Mouse (Mus musculus) limb, embryonic 14.5 days (tissue): ENCODE results near the gene Slc25a28. TPM values are rescaled to one million over a fixed set of nuclear protein-coding genes. Genes with fewer than 3 reads are reported as not detected.
A peak's percentile ranks its signal among the peaks of the same experiment; 100 is the strongest.

Experiments used
- ATAC-seq: fragments of 200-750 bp; cut with Nextera tagmentation; 2 replicates; pipeline ENCODE4 v1.8.0; 2017; ENCODE audit warnings: low read depth, moderate number of reproducible peaks, moderate TSS enrichment; ENCODE audit not compliant: low FRiP score
- DNase-seq: peaks from one replicate; pipeline ENCODE4 v3.0.0-alpha.2; 2015; ENCODE audit warnings: low spot score
- H3K27ac ChIP-seq: fragments of 300-500 bp; sonication (generic); replicated peaks from 2 replicates; pipeline ENCODE4 v1.5.1; 2014; ENCODE audit warnings: low read depth, mild to moderate bottlenecking, low read length, moderate library complexity, mixed read lengths
- H3K27me3 ChIP-seq: fragments of 300-500 bp; sonication (generic); 2 replicates; pipeline ENCODE4 v1.6.1; 2014; ENCODE audit warnings: low read length, mixed read lengths; ENCODE audit not compliant: control insufficient read depth, insufficient read depth
- H3K36me3 ChIP-seq: fragments of 300-500 bp; sonication (generic); 2 replicates; pipeline ENCODE4 v1.6.1; 2014; ENCODE audit warnings: mild to moderate bottlenecking, low read length, moderate library complexity, mixed read lengths; ENCODE audit not compliant: control insufficient read depth, insufficient read depth
- H3K4me1 ChIP-seq: fragments of 300-500 bp; sonication (generic); 2 replicates; pipeline ENCODE4 v1.6.1; 2014; ENCODE audit warnings: antibody characterized with exemption, low read length, mixed read lengths; ENCODE audit not compliant: control insufficient read depth, insufficient read depth
- H3K4me2 ChIP-seq: fragments of 300-500 bp; sonication (generic); replicated peaks from 2 replicates; pipeline ENCODE4 v1.6.1; 2014; ENCODE audit warnings: low read depth, mild to moderate bottlenecking, low read length, moderate library complexity; ENCODE audit not compliant: severe bottlenecking
- H3K4me3 ChIP-seq: fragments of 300-500 bp; sonication (generic); replicated peaks from 2 replicates; pipeline ENCODE4 v1.5.1; 2014; ENCODE audit warnings: low read length
- H3K9ac ChIP-seq: fragments of 300-500 bp; sonication (generic); 2 replicates; pipeline ENCODE4 v1.6.1; 2014; ENCODE audit warnings: mild to moderate bottlenecking, low read depth, low read length, moderate library complexity; ENCODE audit not compliant: severe bottlenecking
- H3K9me3 ChIP-seq: fragments of 300-500 bp; sonication (generic); 2 replicates; pipeline ENCODE4 v1.6.1; 2016; ENCODE audit warnings: low read length; ENCODE audit not compliant: control insufficient read depth
- POLR2A ChIP-seq: fragments of 200-500 bp; IDR thresholded peaks from 2 replicates; pipeline ENCODE4 v1.8.0; 2012; ENCODE audit warnings: inconsistent platforms, mild to moderate bottlenecking, moderate library complexity, borderline replicate concordance; ENCODE audit not compliant: insufficient read depth, insufficient read length; ENCODE audit errors: extremely low read depth
- WGBS: fragments of 180-500 bp; shearing (Covaris S2); extraction: QIAGEN DNeasy Blood & Tissue Kit; methylation state at CpG from one replicate; pipeline ENCODE4 v1.1.7; 2014; 5-methylcytosine and 5-hydroxymethylcytosine counted together
- polyA plus RNA-seq, 2 experiments: library from polyadenylated mRNA; depleted of rRNA in 1 of 2; stranded (reverse) in 1 of 2; unstranded in 1 of 2; fragments of >200 nt; fragmentation: Nextera tagmentation in 1 of 2; extraction: Ambion mirVana in 1 of 2; gene quantifications; 2 replicates each; pipeline versions ENCODE4 v1.2.1 to v1.2.3; 2012 to 2014

The Slc25a28 gene
- polyA plus RNA-seq (2012; rRNA removed) (70.0 and 77.8 TPM in 2 replicates), polyA plus RNA-seq (2014; fragmentation: Nextera tagmentation; extraction: Ambion mirVana) (14.2 and 18.0 TPM in 2 replicates)

DNA sequence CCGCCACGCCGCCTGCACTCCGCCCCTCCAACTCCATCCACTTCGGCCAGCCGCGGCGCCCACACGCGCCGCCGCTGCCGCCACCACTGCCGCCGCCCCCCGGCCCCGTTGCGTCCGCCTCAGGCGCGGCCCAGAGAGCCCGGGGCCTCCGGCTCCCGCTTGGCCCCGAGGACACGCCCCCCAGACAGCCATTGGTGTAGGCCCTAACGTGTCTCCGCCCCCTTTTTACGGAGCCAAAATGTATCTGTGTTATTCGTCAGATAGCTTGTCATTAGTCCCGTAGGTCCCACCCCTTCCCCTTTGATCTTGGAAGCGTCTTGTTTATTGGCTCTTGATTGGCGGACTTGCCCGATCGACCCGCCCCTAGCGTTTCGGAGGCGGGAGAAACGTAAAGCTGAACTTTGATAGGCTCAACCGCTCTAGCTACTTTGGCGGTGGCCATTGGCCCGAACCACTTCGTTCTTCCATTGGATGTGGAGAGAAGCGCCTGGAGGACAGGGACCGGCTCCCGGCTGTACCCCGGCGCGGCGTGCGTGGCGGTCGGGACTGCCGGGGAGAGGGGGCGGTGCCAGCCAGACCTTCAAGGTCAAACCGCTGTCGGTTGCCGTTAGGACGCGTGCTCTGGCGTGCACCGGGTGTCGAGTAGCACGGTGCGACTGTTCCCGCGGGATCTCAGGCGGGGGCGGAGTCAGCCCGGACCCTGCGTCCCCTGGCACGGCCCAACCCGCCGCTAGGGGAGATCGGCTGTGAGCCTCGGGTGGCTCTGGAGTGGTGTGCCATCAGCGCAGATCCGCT is at the start of gene Slc25a28:
TSS of gene Slc25a28 (minus strand) at position 152 of the 795 bp plus-strand sequence.
- no peaks in the 10 kb centered on the region for H3K27me3 ChIP-seq
- TF ChIP-seq POLR2A = peak; percentile 88; the same call in 1 of the 2 replicates
- H3K9me3 ChIP-seq = no peaks in the 10 kb centered on the region
- H3K27ac ChIP-seq = peak within 1 kb of the TSS; percentile 86
- H3K36me3 ChIP-seq = no peaks in the 10 kb centered on the region
- DNase-seq = peak; percentile 100
- peak within 1 kb of the TSS; percentile 85 for H3K9ac ChIP-seq
- H3K4me1 ChIP-seq = peaks cover 19% of the 10 kb centered on the region
- WGBS = under 1% methylated on average over 62 of the region's 79 CpGs
- peak within 1 kb of the TSS; percentile 86 for H3K4me2 ChIP-seq
- peak within 1 kb of the TSS; percentile 90 for H3K4me3 ChIP-seq
- ATAC-seq = peak; percentile 97

- no peak for TF ChIP-seq POLR2A
- 92% methylated on average over 20 of the region's 20 CpGs for WGBS
- no peak overlapping the region for H3K4me3 ChIP-seq
- H3K27me3 ChIP-seq = no peaks in the 10 kb centered on the region
- H3K4me2 ChIP-seq = no peak overlapping the region
- no peaks in the 10 kb centered on the region for H3K4me1 ChIP-seq
- peaks cover 55% of the 10 kb centered on the region for H3K36me3 ChIP-seq
- no peaks in the 10 kb centered on the region for H3K9me3 ChIP-seq
- DNase-seq = no peak
- H3K27ac ChIP-seq = no peak overlapping the region
- no peak for ATAC-seq
- no peak overlapping the region for H3K9ac ChIP-seq
Observed at GRCm38 (mm10) chr19:43724194-43724593, 49.5 kb upstream of the Slc25a28 start.

DNA sequence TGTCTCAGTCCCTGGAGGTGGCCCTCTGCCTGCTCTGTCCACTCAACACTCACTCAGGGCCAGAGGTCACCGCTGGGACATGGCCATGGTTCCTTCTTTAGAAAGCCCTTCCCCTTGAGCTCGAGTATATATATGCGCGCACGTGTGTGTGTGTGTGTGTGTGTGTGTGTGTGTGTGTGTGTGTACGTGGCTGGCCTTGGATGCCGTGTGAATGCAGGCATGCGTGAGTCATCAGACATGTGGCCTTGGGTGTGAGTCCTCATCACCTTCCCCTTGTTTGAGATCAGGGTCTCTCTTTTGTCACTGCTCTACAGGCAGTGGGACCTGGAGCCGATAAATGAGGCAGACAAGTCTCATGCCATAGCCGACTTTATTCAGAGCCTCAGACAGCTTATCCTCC is 48.8 kb upstream of the Slc25a28 start:
- Histone ChIP-seq H3K27ac (no peak overlapping the region), H3K4me3 (no peak overlapping the region), H3K4me1 (no peaks in the 10 kb centered on the region), H3K27me3 (no peaks in the 10 kb centered on the region), H3K9me3 (no peaks in the 10 kb centered on the region), H3K4me2 (no peak overlapping the region), H3K9ac (no peak overlapping the region), H3K36me3 (peaks cover 54% of the 10 kb centered on the region)
- no peak for DNase-seq
- WGBS = 85% methylated on average over 9 of the region's 10 CpGs
- ATAC-seq = no peak
- TF ChIP-seq POLR2A = no peak

DNA sequence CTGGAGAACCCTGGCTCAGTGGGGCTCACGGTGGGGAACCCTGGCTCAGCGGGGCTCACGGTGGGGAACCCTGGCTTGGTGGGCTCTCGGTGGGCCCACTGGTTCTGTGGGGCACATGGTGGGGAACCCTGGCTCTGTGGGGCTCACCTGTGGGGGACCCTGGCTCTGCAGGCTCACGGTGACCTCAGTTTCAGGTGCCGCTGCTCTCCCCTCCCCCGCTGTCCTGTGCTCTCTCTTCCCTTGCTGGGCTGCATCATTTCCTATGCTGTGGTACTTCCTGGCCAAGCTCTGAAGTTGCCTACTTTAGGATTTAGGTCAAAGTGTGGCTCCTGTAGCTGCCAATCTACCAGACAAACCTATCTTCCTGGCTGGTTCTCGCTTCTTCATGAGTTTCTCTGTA is 48.2 kb upstream of the Slc25a28 start:
- Histone ChIP-seq H3K27ac (no peak overlapping the region), H3K4me3 (no peak overlapping the region), H3K4me1 (no peaks in the 10 kb centered on the region), H3K27me3 (no peaks in the 10 kb centered on the region), H3K9me3 (no peaks in the 10 kb centered on the region), H3K36me3 (peaks cover 60% of the 10 kb centered on the region), H3K4me2 (no peak overlapping the region), H3K9ac (no peak overlapping the region)
- TF ChIP-seq POLR2A = no peak
- ATAC-seq (no peak), DNase-seq (no peak)
- 84% methylated on average over 8 of the region's 8 CpGs for WGBS

DNA sequence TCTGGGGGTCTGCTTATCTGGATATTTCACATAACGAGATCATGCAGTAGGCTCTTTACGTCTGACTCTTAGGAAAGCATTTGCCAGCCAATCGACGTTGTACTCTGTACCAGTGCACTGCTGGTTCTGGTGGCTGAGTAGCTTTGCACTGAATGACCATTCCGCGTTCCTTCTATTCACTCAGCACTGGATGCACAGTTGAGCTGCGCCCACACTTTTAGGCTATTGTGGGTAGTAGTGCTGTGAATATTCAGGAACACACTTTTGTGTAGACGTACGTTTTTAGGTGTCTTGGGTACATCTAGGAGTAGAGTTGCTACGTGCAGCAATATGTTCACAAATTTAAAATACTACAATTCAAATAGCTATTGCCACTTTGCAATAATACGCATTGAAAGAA is 45.4 kb upstream of the Slc25a28 start:
- no peaks in the 10 kb centered on the region for H3K4me1 ChIP-seq
- no peaks in the 10 kb centered on the region for H3K27me3 ChIP-seq
- 92% methylated on average over 11 of the region's 11 CpGs for WGBS
- ATAC-seq (no peak), DNase-seq (no peak)
- peaks cover 48% of the 10 kb centered on the region for H3K36me3 ChIP-seq
- H3K27ac ChIP-seq = no peak overlapping the region
- H3K4me2 ChIP-seq = no peak overlapping the region
- no peaks in the 10 kb centered on the region for H3K9me3 ChIP-seq
- no peak overlapping the region for H3K4me3 ChIP-seq
- no peak overlapping the region for H3K9ac ChIP-seq
- no peak for TF ChIP-seq POLR2A
